Mouse (Mus musculus) CH12.LX (cell line): ENCODE measurements at regions not wholly inside any gene's neighbourhood (a gene's known extent, or its start where the extent isn't known, plus 50 kb on each side); places are given as distances from the start of the nearest gene placed in this dataset.

Experiments
- DNase-seq: peaks from one replicate; pipeline ENCODE4 v3.0.0-alpha.2; 2013; ENCODE audit errors: extremely low read depth
- H3K27ac ChIP-seq: 2 replicates; pipeline ENCODE4 v1.5.1; 2012; ENCODE audit warnings: low read depth, mild to moderate bottlenecking, control low read depth, moderate library complexity; ENCODE audit not compliant: insufficient read depth
- H3K27me3 ChIP-seq: replicated peaks from 2 replicates; pipeline ENCODE3; 2012; ENCODE audit warnings: inconsistent platforms
- H3K36me3 ChIP-seq, 2 experiments: replicated peaks in 1 of 2; 2 replicates each; pipeline versions ENCODE3 to v1.6.1; 2012; ENCODE audit warnings: inconsistent platforms in 1 of 2, low read length in 1 of 2, mild to moderate bottlenecking in 1 of 2, mixed read lengths in 1 of 2, moderate library complexity in 1 of 2; ENCODE audit not compliant: control insufficient read depth in 1 of 2, insufficient read depth in 1 of 2
- H3K4me1 ChIP-seq, 2 experiments: 2 replicates each; pipeline ENCODE4 v1.6.1; 2012; ENCODE audit warnings: inconsistent platforms in 1 of 2, moderate library complexity in 1 of 2; ENCODE audit not compliant: insufficient read depth in 2 of 2, control insufficient read depth in 1 of 2
- H3K4me2 ChIP-seq: 2 replicates; pipeline ENCODE4 v1.6.1; 2012; ENCODE audit warnings: low read depth, mild to moderate bottlenecking, control low read depth; ENCODE audit not compliant: poor library complexity, insufficient read depth, severe bottlenecking
- H3K4me3 ChIP-seq, 3 experiments: fragments of 150-350 bp in 1 of 3; sonication (generic) in 1 of 3; replicated peaks in 1 of 3; 2 replicates each; pipeline versions ENCODE3 to v1.5.1; 2011 to 2012; ENCODE audit warnings: low read depth in 2 of 3, low read length in 2 of 3, mild to moderate bottlenecking in 2 of 3, moderate library complexity in 2 of 3, control low read depth in 1 of 3, improper control_type of control experiment in 1 of 3, inconsistent platforms in 1 of 3, mixed read lengths in 1 of 3; ENCODE audit not compliant: poor library complexity in 1 of 3
- H3K79me2 ChIP-seq: replicated peaks from 2 replicates; pipeline ENCODE4 v1.6.1; 2012; ENCODE audit warnings: mild to moderate bottlenecking, moderate library complexity; ENCODE audit not compliant: control insufficient read depth, poor library complexity, insufficient read depth, severe bottlenecking; ENCODE audit errors: extremely low read depth
- H3K9ac ChIP-seq: 2 replicates; pipeline ENCODE4 v1.6.1; 2012; ENCODE audit warnings: low read depth, mild to moderate bottlenecking, control low read depth, moderate library complexity; ENCODE audit not compliant: insufficient read depth
- H3K9me3 ChIP-seq: replicated peaks from 2 replicates; pipeline ENCODE3; 2012; ENCODE audit warnings: low read length, inconsistent platforms, mixed read lengths
- BHLHE40 ChIP-seq: IDR thresholded peaks from 2 replicates; pipeline ENCODE4 v1.6.1; 2011; ENCODE audit warnings: mild to moderate bottlenecking, low read depth, low read length, improper control_type of control experiment
- ETS1 ChIP-seq: conservative IDR thresholded peaks from 2 replicates; pipeline ENCODE4 v1.6.1; 2012; ENCODE audit warnings: low read depth, mild to moderate bottlenecking, inconsistent platforms, low read length, improper control_type of control experiment, moderate library complexity
- GABPA ChIP-seq: IDR thresholded peaks from 2 replicates; pipeline ENCODE4 v1.6.1; 2012; ENCODE audit warnings: low read depth, low read length, improper control_type of control experiment, inconsistent platforms; ENCODE audit not compliant: insufficient replicate concordance
- HCFC1 ChIP-seq: IDR thresholded peaks from 2 replicates; pipeline ENCODE4 v1.6.1; 2012; ENCODE audit warnings: low read depth, mild to moderate bottlenecking, inconsistent platforms, low read length, improper control_type of control experiment
- KAT2A ChIP-seq: IDR thresholded peaks from 2 replicates; pipeline ENCODE4 v1.6.1; 2012; ENCODE audit warnings: low read length, improper control_type of control experiment, inconsistent platforms; ENCODE audit not compliant: insufficient replicate concordance
- MAFK ChIP-seq: IDR thresholded peaks from 2 replicates; pipeline ENCODE4 v1.6.1; 2011; ENCODE audit warnings: low read length, improper control_type of control experiment; ENCODE audit not compliant: insufficient replicate concordance
- MAX ChIP-seq: IDR thresholded peaks from 2 replicates; pipeline ENCODE4 v1.6.1; 2011; ENCODE audit warnings: low read length, improper control_type of control experiment
- MXI1 ChIP-seq: IDR thresholded peaks from 2 replicates; pipeline ENCODE4 v1.6.1; 2011; ENCODE audit warnings: mild to moderate bottlenecking, low read depth, low read length, improper control_type of control experiment
- MYC ChIP-seq: IDR thresholded peaks from 2 replicates; pipeline ENCODE4 v1.6.1; 2011; ENCODE audit warnings: low read depth, mild to moderate bottlenecking, improper control_type of control experiment, low read length
- NRF1 ChIP-seq: IDR thresholded peaks from 2 replicates; pipeline ENCODE4 v1.6.1; 2014; ENCODE audit warnings: low read depth, mild to moderate bottlenecking, inconsistent platforms, low read length, improper control_type of control experiment, moderate library complexity
- PAX5 ChIP-seq: IDR thresholded peaks from 2 replicates; pipeline ENCODE4 v1.6.1; 2012; ENCODE audit warnings: low read length, inconsistent platforms, mixed read lengths
- POLR2A ChIP-seq: IDR thresholded peaks from 2 replicates; pipeline ENCODE4 v1.6.1; 2011; ENCODE audit warnings: low read depth, mild to moderate bottlenecking, improper control_type of control experiment, low read length
- POLR2AphosphoS2 ChIP-seq: IDR thresholded peaks from 2 replicates; pipeline ENCODE4 v1.6.1; 2011; ENCODE audit warnings: low read depth, low read length, improper control_type of control experiment
- SIN3A ChIP-seq: IDR thresholded peaks from 2 replicates; pipeline ENCODE4 v1.6.1; 2012; ENCODE audit warnings: low read length, improper control_type of control experiment, inconsistent platforms
- SMC3 ChIP-seq: IDR thresholded peaks from 2 replicates; pipeline ENCODE4 v1.6.1; 2011; ENCODE audit warnings: low read depth, low read length, improper control_type of control experiment
- TCF12 ChIP-seq: IDR thresholded peaks from 2 replicates; pipeline ENCODE4 v1.6.1; 2014; ENCODE audit warnings: low read depth, mild to moderate bottlenecking, inconsistent platforms, low read length, improper control_type of control experiment
- UBTF ChIP-seq: IDR thresholded peaks from 2 replicates; pipeline ENCODE4 v1.6.1; 2012; ENCODE audit warnings: low read depth, mild to moderate bottlenecking, inconsistent platforms, low read length, improper control_type of control experiment, moderate library complexity
- USF1 ChIP-seq: IDR thresholded peaks from 2 replicates; pipeline ENCODE4 v1.6.1; 2014; ENCODE audit warnings: low read depth, mild to moderate bottlenecking, inconsistent platforms, low read length, improper control_type of control experiment
- USF2 ChIP-seq: conservative IDR thresholded peaks from 2 replicates; pipeline ENCODE4 v1.6.1; 2011; ENCODE audit warnings: low read depth, low read length, improper control_type of control experiment
- ZKSCAN1 ChIP-seq: IDR thresholded peaks from 2 replicates; pipeline ENCODE4 v1.6.1; 2012; ENCODE audit warnings: low read depth, inconsistent platforms, low read length, improper control_type of control experiment, borderline replicate concordance
- dilution Hi-C: fragments of 300-500 bp; cut with MboI; formaldehyde crosslinking; loops from 2 replicates; pipeline ENCODE4 v1.14.3; 2020; ENCODE audit warnings: low sequenced_read_pairs; ENCODE audit not compliant: extremely low pct_unique_long_range_greater_than_20kb, extremely low pct_ligation_motif_present
- in situ Hi-C: fragments of 300-500 bp; cut with MboI; formaldehyde crosslinking; loops from 3 replicates; pipeline ENCODE4 v1.14.3; 2019; ENCODE audit warnings: low sequenced_read_pairs, low pct_ligation_motif_present, low pct_unique_long_range_greater_than_20kb, mixed read lengths

GRCm38 (mm10) chr5:75405496-75405895 is 169.2 kb upstream of the Kit start:
- H3K4me2 ChIP-seq, result no peak overlapping the region
- H3K4me1 ChIP-seq, result no peaks in the 10 kb centered on the region
- H3K27ac ChIP-seq, result no peak overlapping the region
- in situ Hi-C loops, result no loop called here
- no peak for DNase-seq
- H3K79me2 ChIP-seq, result no peaks in the 10 kb centered on the region
- H3K4me3 ChIP-seq, result no peak overlapping the region
- dilution Hi-C loops, result no loop called here
- no peaks in the 10 kb centered on the region for H3K27me3 ChIP-seq
- H3K9ac ChIP-seq, result no peak overlapping the region
- no peaks in the 10 kb centered on the region for H3K9me3 ChIP-seq
- no peaks in the 10 kb centered on the region for H3K36me3 ChIP-seq
- no peak for TF ChIP-seq MAX
- TF ChIP-seq MXI1, result no peak
- TF ChIP-seq SIN3A, result no peak
- TF ChIP-seq USF1, result no peak
- no peak for TF ChIP-seq GABPA
- no peak for TF ChIP-seq SMC3
- no peak for TF ChIP-seq ETS1
- TF ChIP-seq ZKSCAN1, result no peak

DNA sequence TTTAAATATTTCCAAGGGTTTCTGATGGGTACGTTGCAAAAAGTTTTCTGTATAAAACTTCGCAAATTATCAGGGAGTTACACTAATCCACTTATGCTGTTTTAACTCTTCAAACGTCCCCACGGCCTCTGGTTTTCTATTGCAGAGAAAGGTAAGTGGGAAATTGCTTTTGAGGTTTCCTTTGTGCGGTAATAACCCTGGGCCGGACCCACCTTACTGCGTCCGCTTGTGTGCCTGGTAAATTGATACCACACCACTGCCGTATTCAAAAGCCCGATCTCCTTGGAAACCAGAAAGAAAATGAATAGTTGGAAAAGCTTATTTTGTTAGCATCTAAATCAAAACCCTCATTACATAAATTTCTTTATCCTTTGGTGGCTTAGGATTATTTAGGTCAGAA is 167.0 kb upstream of the Kit start:
- in situ Hi-C loops, result no loop called here
- Histone ChIP-seq H3K27ac (no peak overlapping the region), H3K9ac (no peak overlapping the region), H3K36me3 (no peaks in the 10 kb centered on the region), H3K4me1 (no peaks in the 10 kb centered on the region), H3K4me3 (no peak overlapping the region), H3K27me3 (no peaks in the 10 kb centered on the region), H3K79me2 (no peaks in the 10 kb centered on the region), H3K4me2 (no peak overlapping the region), H3K9me3 (no peaks in the 10 kb centered on the region)
- DNase-seq, result no peak
- TF ChIP-seq MAFK (no peak), KAT2A (no peak), NRF1 (no peak), GABPA (no peak), TCF12 (no peak), USF2 (no peak), MYC (no peak), HCFC1 (no peak), PAX5 (no peak), MXI1 (no peak), BHLHE40 (no peak), POLR2AphosphoS2 (no peak), UBTF (no peak), POLR2A (no peak)
- dilution Hi-C loops, result no loop called here
